Mouse (Mus musculus): Measurements from ENCODE around the gene Pten. TPM values are rescaled to one million over a fixed set of nuclear protein-coding genes. Genes with fewer than 3 reads are reported as not detected.
"Not testable (repeated sequence)": the region's sequence is repeated elsewhere in the genome, so short reads cannot be mapped to it uniquely, and the experiment has no call there.

Pten gene
- total RNA-seq, 4 experiments from 2014 or later = 130 to 149 (median 139) TPM

DNA sequence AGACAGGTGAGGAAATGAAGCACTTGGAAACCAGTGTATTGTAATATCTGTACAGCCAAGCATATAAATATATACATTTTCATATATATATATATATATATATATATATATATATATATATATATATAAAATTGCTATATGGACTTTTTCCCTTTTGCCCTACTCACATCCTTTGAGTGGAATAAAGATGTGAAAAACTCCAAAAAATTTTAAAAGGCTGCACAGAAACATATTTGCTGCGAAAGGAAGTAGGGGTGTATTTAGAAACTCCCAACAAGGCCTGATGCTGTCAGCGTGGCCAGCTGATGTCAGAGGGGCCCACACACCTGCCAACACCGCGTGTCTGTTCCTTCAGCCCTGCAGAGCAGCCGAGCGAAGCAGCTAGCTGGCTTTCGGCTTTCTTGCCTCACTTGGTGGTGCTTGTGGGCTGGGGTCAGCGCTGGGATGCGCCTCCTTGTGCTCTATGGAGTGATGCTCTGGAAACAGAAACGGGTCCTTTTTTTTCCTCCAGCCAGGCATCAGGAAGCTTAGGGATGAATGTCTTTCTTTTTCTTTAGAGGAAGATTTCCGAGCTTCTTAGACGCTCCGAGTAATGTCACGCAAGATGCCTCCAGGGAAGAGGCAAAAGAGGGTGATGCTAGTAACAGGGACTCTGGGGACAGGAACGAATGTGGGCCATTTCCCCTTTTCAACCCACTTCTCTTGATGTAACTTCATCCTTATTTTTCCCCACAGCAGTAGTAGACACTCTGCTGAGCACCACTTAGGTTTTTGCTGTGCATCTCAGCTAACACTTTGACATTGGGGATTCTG, 2.9 kb upstream of the Pten start:
- DNase-seq (ENCODE audit: low spot score in 2 of 2) = no peak

DNA sequence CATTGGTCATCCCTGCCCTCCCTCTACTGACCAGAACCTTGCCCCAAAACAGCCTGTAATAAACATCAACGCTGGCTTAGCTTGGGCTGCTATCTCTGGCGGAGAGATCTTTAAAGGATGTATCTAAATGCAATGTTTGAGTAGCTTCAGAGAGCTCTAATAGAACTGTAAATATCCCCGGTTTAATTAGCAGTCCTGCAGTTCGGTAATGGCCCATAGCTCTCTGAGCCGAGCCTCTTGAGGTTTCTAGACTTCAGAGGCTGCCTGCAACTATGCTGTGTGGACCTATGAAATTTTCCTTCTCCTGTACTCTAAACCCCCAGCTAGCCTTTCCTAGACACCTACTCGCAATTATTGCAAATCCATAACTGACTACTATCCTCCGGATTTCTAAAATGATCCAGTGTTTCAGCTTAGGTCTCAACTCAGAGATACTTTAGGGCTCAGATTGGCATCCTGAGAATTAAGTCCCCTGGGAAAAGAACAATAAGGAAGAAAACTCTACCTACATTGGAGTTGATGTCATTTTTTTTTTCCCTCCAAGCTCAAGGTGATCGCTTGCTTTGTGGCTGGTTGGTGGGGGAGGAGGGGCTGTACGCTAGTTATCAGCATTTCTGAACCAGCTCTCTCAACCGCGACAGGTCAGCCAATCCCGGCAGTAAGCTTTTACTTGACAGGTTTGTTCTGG, 2.0 kb upstream of the Pten start:
- no peak for DNase-seq (ENCODE audit: low spot score in 2 of 2)

DNA sequence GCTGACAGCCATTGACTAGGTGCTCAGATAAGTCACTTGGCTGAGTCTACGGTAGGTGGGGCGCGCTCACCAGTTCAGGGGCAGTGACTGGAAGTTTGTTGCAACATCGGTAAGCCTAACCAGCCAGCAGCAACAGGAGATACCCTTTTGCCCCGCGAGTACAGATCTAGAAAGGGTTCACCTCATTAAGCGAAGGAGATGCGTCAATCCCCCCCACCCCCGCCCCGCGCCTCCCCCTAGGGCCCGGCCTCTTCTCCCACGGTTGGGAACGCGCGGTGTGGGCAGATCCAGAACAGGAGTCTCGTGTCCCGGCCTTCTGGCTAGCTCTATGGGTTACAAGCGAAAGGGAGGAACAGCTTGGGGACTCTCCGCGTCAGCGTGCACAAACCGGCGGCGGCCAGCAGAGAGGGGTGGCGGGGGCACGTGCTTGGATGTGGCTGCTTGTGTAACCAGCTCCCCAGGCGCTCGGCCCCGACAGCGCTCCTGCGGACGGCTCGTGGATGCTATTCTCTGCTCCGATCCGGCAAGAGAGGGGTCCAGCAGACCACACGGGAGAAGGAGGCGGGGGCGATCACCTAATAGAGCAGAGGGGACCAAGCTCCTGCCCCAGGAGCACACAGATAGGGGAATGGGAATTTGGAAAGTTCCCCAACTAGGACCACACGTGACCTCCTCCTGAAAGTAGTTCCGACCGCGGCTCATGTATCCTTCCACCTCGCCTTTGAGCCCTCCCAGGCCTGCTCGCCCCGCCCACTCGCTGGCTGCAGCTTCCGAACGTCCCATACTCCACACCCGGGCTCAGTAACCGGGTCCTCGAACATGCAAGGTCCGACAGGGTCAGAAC, 1.3 kb upstream of the Pten start:
- DNase-seq (ENCODE audit: low spot score in 2 of 2) = peak; percentile 95 to 98

DNA sequence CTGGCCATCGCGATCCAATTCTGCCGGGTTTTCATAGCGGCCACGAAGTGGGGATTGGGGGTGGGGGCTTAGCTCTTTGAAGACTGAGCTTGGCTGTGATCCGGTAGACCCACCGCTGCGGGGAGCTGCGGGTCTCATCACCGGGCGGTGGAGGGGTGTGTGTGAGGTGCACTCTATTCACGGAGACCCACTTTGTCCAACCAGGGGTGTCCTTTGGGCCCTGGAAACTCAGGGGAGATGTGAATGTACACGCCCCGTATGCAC, 729 bp upstream of the Pten start:
- DNase-seq (ENCODE audit: low spot score in 2 of 2) = no peak

DNA sequence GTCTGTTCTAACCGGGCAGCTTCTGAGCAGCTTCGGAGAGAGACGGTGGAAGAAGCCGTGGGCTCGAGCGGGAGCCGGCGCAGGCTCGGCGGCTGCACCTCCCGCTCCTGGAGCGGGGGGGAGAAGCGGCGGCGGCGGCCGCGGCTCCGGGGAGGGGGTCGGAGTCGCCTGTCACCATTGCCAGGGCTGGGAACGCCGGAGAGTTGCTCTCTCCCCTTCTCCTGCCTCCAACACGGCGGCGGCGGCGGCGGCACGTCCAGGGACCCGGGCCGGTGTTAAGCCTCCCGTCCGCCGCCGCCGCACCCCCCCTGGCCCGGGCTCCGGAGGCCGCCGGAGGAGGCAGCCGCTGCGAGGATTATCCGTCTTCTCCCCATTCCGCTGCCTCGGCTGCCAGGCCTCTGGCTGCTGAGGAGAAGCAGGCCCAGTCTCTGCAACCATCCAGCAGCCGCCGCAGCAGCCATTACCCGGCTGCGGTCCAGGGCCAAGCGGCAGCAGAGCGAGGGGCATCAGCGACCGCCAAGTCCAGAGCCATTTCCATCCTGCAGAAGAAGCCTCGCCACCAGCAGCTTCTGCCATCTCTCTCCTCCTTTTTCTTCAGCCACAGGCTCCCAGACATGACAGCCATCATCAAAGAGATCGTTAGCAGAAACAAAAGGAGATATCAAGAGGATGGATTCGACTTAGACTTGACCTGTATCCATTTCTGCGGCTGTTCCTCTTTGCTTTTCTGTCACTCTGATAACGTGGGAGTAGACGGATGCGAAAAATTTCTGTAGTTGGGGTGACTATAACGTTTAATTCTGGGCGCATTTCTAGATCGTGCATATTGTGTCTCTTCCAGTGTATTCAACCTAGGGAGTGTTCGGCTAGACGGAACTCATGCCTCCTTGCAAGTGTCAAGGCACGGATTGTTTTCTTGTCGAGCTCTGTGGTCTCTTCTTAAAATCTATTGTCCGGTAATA, 815 bp downstream of the Pten start:
- peak; percentile 28 to 32 for DNase-seq (ENCODE audit: low spot score in 2 of 2)

DNA sequence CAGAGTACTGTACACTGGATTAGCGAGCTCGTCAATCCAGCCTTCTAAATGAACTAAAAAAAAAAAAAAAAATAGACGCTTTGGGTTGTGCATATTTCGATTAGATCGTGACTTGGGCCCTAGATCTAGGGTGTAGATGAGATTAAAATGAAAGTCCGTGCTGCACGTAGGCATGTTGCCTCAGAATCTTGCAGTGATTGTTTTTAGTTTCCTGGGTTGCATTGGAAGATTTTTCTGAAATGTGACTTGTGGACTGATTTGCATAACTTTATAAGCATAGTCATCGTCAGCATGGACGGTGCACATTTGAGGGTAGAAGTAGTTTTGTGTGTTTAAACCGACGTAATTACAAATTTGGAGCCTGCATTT, 1.5 kb downstream of the Pten start:
- no peak for DNase-seq (ENCODE audit: low spot score in 2 of 2)

DNA sequence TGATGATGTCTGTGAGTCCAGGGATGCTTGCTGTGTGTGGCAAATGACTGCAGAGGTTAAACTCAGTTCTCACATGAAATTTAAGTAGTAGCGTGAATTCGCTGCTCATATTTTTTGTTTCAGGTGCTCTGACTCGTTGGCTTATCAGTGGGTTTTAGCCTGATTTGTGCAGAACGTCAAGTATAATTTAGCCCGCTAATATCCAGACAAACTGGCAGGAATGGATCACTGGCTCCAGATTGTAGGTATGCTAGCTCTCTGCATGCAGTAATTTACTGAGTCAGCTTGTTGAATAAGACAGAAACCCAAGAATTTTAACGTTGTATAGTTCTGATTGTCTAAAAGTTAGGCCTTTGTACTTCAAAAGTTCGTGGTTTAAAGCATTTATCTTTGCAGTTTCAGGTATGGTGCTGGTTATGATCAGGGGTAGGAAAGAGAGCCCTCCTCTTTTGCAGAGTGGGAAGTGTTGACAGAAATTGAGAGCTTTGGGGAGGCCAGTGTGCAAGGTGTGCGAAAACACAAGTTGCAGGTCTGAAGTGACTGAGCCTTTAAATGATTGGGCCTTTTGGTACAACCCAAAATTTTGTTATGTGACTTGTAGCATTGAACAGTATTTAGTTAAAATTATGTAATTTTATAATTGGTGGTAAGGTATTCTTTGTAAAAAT, 2.2 kb downstream of the Pten start:
- no peak for DNase-seq (ENCODE audit: low spot score in 2 of 2)

DNA sequence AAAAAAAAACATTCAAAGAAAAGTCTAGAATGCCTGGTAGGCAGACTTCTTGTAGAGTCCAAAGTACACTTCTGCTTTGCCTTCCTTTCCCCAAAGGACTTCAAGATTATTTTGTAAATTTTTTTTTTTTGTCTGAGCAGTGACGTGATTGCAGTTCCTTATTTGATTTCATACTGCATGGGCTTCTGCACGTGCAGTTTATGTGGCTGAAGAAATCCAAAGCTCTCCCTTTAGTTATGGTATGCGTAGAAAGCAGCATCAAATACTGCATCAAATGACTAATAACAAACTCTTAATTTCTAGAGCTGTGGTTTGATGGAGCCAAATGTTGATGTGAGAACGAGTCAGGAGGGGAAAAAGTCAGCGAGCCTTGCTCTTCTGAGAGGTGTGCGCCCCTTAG, 3.2 kb downstream of the Pten start:
- DNase-seq (ENCODE audit: low spot score in 2 of 2) = no peak

DNA sequence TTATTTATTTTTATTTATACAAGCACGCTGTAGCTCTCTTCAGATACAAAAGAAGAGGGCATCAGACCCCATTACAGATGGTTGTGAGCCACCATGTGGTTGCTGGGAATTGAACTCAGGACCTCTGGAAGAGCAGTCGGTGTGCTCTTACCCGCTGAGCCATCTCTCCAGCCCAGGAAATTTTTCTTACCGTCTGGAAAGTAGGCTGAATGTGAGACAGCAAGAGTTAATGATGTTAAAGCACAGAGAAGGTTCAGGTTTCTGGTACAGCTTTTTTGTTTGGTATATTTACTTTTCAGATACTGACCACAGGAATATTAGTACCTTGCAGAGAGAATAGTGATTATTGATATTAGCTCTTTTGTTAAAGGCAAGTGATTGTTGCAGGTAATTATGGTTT, 3.9 kb downstream of the Pten start:
- no peak for DNase-seq (ENCODE audit: low spot score in 2 of 2)

DNA sequence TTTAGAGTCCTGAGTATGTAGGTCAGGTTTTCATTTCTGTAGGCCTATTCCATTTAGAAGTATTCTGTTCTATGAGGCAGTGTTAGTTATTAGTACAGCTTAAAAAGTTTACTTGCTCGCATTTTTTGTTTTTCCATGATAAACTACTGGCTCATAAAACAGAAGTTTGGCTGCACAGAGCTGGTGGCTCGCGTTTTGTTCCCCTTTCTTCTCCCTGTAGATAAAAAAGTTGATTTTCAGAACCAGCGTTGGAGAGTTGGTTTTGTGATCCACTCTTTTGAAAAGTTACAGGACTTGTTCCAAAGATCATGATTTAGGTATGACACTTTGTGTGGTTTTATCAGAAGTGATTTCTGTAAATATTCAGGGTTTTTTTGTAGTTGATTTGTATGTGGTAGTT, 5.2 kb downstream of the Pten start:
- no peak for DNase-seq (ENCODE audit: low spot score in 2 of 2)

DNA sequence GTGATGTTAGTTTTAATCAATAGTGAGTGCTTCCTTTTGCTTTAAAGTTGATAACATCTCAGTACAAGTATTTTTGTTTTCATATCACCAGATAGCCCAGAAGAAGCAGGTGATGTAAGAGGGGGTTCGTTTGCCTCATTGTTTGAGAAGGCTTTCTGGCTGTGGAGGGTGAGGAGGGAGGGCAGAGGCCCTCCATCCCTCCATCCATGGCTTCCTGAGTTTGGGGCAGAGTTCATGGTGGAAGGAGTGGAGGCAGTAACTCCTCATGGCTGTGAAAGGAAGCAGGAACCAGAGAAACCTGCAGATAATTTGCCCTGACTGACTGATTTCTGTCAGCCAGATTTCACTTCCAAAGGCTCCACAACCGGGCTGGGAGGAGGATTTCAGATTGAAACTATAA, 21.1 kb downstream of the Pten start:
- DNase-seq (ENCODE audit: low spot score in 2 of 2) = no peak

DNA sequence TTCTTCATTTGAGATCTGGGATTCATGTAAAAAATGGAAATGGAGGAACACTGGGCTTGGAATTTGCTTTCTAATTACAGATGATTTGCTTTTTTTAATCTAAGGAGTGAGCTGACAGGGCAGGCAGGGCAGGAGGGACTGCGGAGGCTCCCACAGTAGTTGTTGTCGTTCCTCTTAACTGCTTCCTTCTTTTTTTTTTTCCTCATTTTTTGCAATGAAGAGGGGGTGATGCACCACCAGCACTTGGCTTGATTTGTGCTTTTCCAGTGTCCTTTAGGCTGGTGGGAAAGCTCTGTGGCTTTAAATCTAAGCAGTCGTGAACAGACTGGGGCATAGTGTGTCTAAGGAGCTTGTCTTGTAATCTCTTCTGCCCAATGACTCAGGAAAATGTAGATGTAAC, 21.8 kb downstream of the Pten start:
- no peak for DNase-seq (ENCODE audit: low spot score in 2 of 2)

DNA sequence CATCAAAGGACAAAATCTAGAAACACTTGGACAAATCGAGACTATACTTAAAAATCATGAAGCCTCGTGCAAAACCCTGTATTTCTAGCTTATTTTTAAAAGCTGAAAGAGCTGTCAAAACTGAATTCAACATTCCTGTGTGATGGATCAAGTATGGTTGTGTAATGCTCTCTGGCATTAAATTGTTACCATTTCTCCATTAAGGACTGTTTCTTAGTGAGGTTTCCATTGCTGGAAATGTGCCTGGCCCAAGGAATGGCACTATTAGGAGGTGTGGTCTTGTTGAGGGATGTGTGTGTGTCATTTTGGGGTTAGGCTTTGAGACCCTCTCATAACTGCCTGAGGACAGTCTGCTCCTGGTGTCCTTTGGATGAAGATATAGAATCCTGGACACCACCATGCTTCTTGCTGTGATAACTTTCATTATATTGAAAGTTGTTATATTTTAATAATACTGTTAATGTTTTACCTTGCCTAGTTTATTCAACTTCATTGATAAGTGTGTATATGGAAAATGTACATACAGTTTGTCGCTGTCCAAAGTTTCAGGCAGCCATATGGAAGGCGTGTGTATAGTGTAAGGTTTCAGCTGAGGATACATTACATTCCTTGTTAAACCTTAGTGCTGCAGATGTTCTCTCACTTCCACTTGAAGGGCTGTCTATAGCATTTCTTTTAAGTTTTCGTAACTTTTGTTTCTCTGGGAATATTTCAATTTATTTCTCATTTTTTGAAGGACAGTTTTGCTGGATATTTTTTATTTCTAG, 24.2 kb downstream of the Pten start:
- DNase-seq (ENCODE audit: low spot score in 2 of 2) = no peak

DNA sequence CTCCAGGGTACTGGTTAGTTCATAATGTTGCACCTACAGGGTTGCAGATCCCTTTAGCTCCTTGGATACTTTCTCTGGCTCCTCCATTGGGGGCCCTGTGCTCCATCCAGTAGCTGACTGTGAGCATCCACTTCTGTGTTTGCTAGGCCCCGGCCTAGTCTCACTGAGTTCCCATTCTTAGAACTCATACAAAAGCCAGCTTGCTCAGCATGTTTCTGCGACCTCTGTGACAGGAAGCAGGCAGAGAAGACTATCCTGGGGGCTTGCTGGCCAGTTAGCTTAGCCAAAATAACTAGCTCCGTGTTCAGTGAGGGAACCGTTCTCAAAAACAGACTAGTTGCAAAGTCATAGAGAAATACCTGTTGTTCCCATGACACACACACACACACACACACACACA, 30.1 kb downstream of the Pten start:
- not testable (repeated sequence) for DNase-seq (ENCODE audit: low spot score in 2 of 2)

DNA sequence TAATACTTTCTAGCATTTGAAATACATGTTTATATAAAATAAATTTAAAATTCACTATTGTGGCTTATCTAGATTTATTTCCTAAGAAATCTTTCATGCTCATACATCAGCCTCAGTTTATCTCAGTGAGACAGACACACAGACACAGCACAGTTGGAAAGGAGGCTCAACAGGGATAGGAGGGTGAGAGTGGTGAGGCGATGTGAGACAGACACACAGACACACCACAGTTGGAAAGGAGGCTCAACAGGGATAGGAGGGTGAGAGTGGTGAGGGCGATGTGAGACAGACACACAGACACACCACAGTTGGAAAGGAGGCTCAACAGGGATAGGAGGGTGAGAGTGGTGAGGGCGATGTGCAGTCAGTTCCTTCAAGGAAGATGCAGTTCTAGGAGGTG, 30.7 kb downstream of the Pten start:
- DNase-seq (ENCODE audit: low spot score in 2 of 2) = not testable (repeated sequence)

DNA sequence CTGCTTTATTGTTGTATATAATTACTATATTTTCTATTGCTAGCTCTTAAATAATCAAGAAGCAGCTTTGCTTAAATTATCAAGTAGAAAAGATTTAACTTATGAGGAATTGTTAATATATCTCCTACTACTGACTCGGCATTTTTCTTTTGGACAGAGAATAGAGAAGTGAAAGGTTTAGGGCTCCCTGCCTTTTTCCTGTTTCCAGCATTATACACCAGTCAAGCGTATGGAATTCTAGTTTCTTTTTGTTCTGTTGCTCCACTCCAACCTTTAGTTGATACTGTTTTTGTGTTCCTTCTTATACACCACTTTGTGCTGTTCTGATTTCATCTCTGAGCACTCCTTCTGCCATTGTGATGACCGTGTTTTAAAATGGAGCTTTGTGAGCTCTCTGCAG, 32.2 kb downstream of the Pten start:
- DNase-seq (ENCODE audit: low spot score in 2 of 2) = no peak

DNA sequence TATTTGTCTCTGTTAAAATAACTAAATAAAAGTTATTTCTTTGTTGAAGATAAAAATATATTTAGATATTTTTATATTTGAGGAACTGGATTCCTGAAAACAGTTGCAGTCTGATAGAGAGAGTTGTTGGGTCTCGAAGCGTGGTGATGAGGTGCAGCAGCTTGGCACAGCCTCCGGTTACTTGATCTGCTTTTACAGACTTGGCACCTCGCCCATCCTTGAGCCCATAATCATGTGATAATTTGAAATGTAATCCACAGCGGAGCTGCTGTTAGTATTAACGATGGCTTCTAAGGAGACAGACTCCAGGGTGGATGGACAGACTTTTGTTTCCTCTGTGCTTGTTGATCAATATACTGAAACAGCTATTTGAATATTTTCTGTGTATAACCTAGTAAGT, 35.3 kb downstream of the Pten start:
- DNase-seq (ENCODE audit: low spot score in 2 of 2) = peak in 1 of 2 experiments; percentile 32

DNA sequence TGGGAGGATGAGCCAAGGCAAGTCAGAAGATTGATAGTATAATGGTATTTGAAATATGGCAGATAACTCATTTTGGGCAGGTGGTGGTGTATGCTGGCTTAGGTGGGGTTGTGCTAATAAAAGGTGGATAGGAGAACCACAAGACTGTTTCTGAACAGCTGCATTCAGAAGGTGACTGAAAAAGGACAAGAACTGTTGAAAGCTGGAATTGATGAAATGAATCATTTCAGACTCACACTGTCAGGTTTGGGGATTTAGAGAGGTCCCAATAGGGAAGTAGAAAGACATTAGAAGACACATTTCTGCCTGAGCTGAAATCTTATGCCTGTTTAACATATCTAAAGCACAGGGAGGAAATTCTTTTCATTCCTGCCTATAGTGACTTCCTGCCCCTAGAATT, 36.6 kb downstream of the Pten start:
- DNase-seq (ENCODE audit: low spot score in 2 of 2) = no peak

DNA sequence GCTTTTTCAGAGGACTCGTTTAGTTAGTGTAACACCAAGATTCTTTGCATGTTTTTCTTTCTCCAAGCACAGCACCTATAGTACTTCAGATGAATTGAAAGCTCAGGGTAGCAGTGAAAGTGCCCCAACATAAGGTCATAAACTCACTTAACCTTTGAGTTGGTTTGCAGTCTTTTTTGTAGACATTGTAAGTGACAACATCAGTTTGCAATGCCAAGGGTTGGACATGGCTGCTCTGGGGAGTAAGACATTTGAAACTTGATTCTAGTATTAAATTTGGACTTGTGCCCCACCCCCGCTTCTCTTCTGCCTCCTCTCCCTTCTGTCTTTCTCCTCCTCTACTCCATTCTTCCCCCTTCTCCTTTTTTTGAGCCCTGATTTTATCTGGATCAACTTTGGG, 43.3 kb downstream of the Pten start:
- no peak for DNase-seq (ENCODE audit: low spot score in 2 of 2)

DNA sequence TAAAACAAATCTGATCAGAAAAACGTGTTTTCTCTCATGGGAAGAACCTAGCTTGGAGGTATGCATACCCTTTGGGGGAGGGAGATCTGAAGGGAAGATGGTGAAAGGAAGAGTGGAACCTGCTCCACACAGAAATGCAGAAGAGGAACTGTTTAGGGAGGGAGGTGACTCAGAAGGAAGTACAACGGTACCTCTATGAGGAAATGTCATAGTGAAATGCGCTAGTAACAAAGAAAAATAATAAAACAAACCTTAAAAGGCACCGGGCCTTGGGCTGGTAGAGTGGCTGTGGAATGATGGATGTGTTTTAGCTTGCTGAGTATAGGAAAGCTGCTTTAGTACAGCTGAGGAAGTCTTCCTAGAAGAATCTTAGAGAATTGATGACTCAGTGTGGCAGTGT, 47.4 kb downstream of the Pten start:
- no peak for DNase-seq (ENCODE audit: low spot score in 2 of 2)
